24 mouse cellular contexts compared by ENCODE assay signal in the genomic region with DNA sequence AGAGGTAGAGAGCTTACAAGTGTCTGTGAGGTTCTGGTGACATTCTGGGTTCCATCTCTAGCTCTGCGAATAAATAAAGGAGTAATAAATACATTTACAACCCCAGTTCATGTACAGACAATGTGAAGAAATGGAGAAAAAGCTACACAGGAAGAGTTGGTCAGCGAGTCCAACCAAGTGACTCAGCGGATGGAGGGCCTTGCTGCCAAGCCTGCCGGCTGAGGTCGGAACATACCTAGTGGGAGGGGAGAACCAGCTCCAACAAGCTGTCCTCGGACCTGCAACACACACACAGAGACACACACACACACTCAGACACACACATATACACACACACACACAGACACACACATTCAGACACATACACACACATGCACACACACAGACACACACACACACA.
"Had no signal": no experiment of that assay in that cellular context is flagged by ENCODE, and none has a peak within 500 bp of the region (broad histone marks: within the 10 kb centered on the region; RNA-seq: fewer than 3 reads in every experiment).

No protein-coding gene starts in this region.

- H3K4me1 ChIP-seq: liver, embryonic 12.5 days; liver, embryonic 15.5 days had no signal

- H3K36me3 ChIP-seq: kidney, embryonic 15.5 days; limb, embryonic 12.5 days; limb, embryonic 15.5 days; liver, embryonic 12.5 days; liver, embryonic 15.5 days; lung, embryonic 15.5 days; midbrain, embryonic 10.5 days; neural tube, embryonic 12.5 days; neural tube, embryonic 15.5 days had no signal

- H3K9ac ChIP-seq: kidney, embryonic 15.5 days; limb, embryonic 12.5 days; limb, embryonic 15.5 days; liver, embryonic 12.5 days; liver, embryonic 15.5 days; lung, embryonic 15.5 days; neural tube, embryonic 12.5 days; neural tube, embryonic 15.5 days had no signal

- H3K4me2 ChIP-seq: kidney, embryonic 15.5 days; limb, embryonic 12.5 days; limb, embryonic 15.5 days; liver, embryonic 12.5 days; liver, embryonic 15.5 days; lung, embryonic 15.5 days; neural tube, embryonic 12.5 days; neural tube, embryonic 15.5 days had no signal

- H3K9me3 ChIP-seq: kidney, embryonic 15.5 days; limb, embryonic 12.5 days; limb, embryonic 15.5 days; liver, embryonic 12.5 days; liver, embryonic 15.5 days; lung, embryonic 15.5 days; midbrain, embryonic 10.5 days; neural tube, embryonic 12.5 days; neural tube, embryonic 15.5 days had no signal

- H3K27ac ChIP-seq: kidney, embryonic 15.5 days; limb, embryonic 12.5 days; limb, embryonic 15.5 days; liver, embryonic 12.5 days; liver, embryonic 15.5 days; lung, embryonic 15.5 days; midbrain, embryonic 10.5 days; neural tube, embryonic 12.5 days; neural tube, embryonic 15.5 days; stomach, postnatal 0 days had no signal

- ATAC-seq: liver, embryonic 12.5 days had no signal

- H3K4me3 ChIP-seq: kidney, embryonic 15.5 days; limb, embryonic 12.5 days; limb, embryonic 15.5 days; liver, embryonic 12.5 days; liver, embryonic 15.5 days; lung, embryonic 15.5 days; megakaryocyte, embryonic 14.5 days; midbrain, embryonic 10.5 days; neural tube, embryonic 12.5 days; neural tube, embryonic 15.5 days had no signal

- DNase-seq: kidney, postnatal 10 days; kidney, postnatal 36 days; left cerebral cortex, postnatal 4 days; lung, adult 18-20 months; lung, postnatal 10 days; lung, postnatal 36 days; midbrain, embryonic 14.5 days; right cerebral cortex, adult 18-20 months; right cerebral cortex, postnatal 14 days; right cerebral cortex, postnatal 4 days; thymus, adult 2 months; thymus, postnatal 14 days; thymus, postnatal 4 days had no signal
